9 mouse cellular contexts compared by ENCODE assay signal in the genomic region with DNA sequence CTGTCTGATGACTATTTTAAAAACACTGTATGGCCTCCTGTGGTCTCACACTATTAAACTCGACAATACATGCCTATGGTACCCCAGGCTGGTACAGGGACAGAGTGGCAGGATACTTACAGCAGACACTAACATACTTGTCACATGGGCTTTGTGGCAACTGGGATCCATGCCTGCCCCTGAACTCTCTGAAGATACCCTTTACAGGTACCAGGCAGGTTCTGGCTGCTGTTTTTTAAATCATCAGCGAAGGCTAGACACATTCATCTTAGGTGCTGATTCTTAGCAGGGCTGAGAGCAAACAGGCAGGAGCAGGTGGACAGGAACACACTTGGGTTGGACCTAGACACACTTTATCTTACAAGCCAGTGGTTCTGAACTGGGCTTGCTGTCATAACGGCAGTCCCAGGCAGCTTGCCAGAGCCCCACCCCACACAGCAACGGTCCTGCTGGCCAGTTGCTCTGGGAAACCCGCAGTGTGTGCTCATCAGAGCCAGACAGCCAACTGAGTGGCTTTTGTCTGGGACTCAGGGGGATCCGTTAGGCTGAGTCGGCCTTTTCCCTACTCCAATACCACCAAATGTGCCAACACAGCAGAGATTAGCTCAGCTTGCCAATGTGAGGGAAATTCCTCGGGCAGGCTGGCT. TPM values are rescaled to one million over a fixed set of nuclear protein-coding genes. Genes with fewer than 3 reads are reported as not detected.
DNase-seq lines count a peak whose midpoint lies in the region; ATAC-seq lines count a peak whose summit lies in the region.
"Had no signal": no experiment of that assay in that cellular context is flagged by ENCODE, and none has a peak within 500 bp of the region (broad histone marks: within the 10 kb centered on the region; RNA-seq: fewer than 3 reads in every experiment).

No protein-coding gene starts in this region.

- H3K4me3 ChIP-seq in neural tube, embryonic 14.5 days (ENCODE audit: low read depth, low read length), result no peak overlapping the region

- 67% methylated on average over 8 of the region's 8 CpGs for WGBS in neural tube, embryonic 14.5 days

- no peaks in the 10 kb centered on the region for H3K27me3 ChIP-seq in neural tube, embryonic 14.5 days (ENCODE audit: control insufficient read depth, insufficient read depth, low read length)
- H3K27me3 ChIP-seq: CH12.LX had no signal

- H3K36me3 ChIP-seq in neural tube, embryonic 14.5 days (ENCODE audit: control insufficient read depth, insufficient read depth, low read length), result peaks cover 42% of the 10 kb centered on the region

- no peak overlapping the region for H3K9ac ChIP-seq in neural tube, embryonic 14.5 days (replicated peaks; ENCODE audit: low read depth, low read length)

- peak overlapping the region; percentile 44; the same call in 1 of the 2 replicates for H3K27ac ChIP-seq in neural tube, embryonic 14.5 days (ENCODE audit: low read depth, low read length)

- DNase-seq in cerebellum, adult 9-11 months, result peak; percentile 28
- no peak for DNase-seq in cerebellum, adult 8-10 months
- DNase-seq in spleen, adult 12 weeks (ENCODE audit: low spot score), result peak; percentile 81
- no peak for DNase-seq in spleen, adult 18-20 months
- peak; percentile 24 to 47 for DNase-seq in layer of hippocampus, postnatal 14 days (ENCODE audit: low spot score in 2 of 2)
- DNase-seq in thymus, adult 18-20 months, result no peak

- H3K4me2 ChIP-seq in neural tube, embryonic 14.5 days (ENCODE audit: low read depth, low read length), result no peak overlapping the region

- H3K4me1 ChIP-seq in neural tube, embryonic 14.5 days (ENCODE audit: control insufficient read depth, insufficient read depth, low read length), result no peaks in the 10 kb centered on the region

- no peaks in the 10 kb centered on the region for H3K9me3 ChIP-seq in neural tube, embryonic 14.5 days (ENCODE audit: control insufficient read depth, low read length)

- peak; percentile 44 for ATAC-seq in granulocyte monocyte progenitor cell, adult 5-6 weeks (replicated peaks; ENCODE audit: poor library complexity, severe bottlenecking)
- ATAC-seq in neural tube, embryonic 14.5 days (ENCODE audit: low read depth), result peak; percentile 84; the same call in 1 of the 2 replicates

RNA-seq across cellular contexts. Expression of a gene that starts 8.2 kb away (rescaled TPM):
- total RNA-seq in granulocyte monocyte progenitor cell, adult 5-6 weeks (2014; fragmentation: Nextera tagmentation), result 85.5 and 133 TPM in 2 replicates
- total RNA-seq in granulocyte monocyte progenitor cell, adult 5-6 weeks (2017), result 126 and 136 TPM in 2 replicates
- total RNA-seq in layer of hippocampus, postnatal 14 days (2021), result 100 to 1,000 TPM; 130 to 138 TPM
- 154 and 165 TPM in 2 replicates for polyA plus RNA-seq in neural tube, embryonic 14.5 days (2014; fragmentation: Nextera tagmentation; extraction: Ambion mirVana)

RNA-seq across cellular contexts. Expression of a gene that starts 42.8 kb away (rescaled TPM):
- 34.0 and 35.5 TPM in 2 replicates for total RNA-seq in granulocyte monocyte progenitor cell, adult 5-6 weeks (2014; fragmentation: Nextera tagmentation)
- total RNA-seq in granulocyte monocyte progenitor cell, adult 5-6 weeks (2017), result 51.9 and 58.2 TPM in 2 replicates
- total RNA-seq in layer of hippocampus, postnatal 14 days (2021), result 10 to 100 TPM; 53.8 to 62.8 TPM
- polyA plus RNA-seq in neural tube, embryonic 14.5 days (2014; fragmentation: Nextera tagmentation; extraction: Ambion mirVana), result 65.0 and 67.2 TPM in 2 replicates

RNA-seq across cellular contexts. Expression of a gene that starts 54.1 kb away (rescaled TPM):
- not detected in 2 replicates for total RNA-seq in granulocyte monocyte progenitor cell, adult 5-6 weeks (2014; fragmentation: Nextera tagmentation)
- total RNA-seq in granulocyte monocyte progenitor cell, adult 5-6 weeks (2017), result not detected in 2 replicates
- not detected for total RNA-seq in layer of hippocampus, postnatal 14 days (2021)
- polyA plus RNA-seq in neural tube, embryonic 14.5 days (2014; fragmentation: Nextera tagmentation; extraction: Ambion mirVana), result not detected in 2 replicates
- total RNA-seq: CH12.LX had no signal

Comparison
In these comparisons a context has a peak if more than half of its experiments do, and no peak if none do; other contexts are left out.
1. DNase-seq: peak in cerebellum, adult 9-11 months (single experiment), spleen, adult 12 weeks (single experiment) and layer of hippocampus, postnatal 14 days (2 of 2); none in cerebellum, adult 8-10 months (single experiment), spleen, adult 18-20 months (0 of 2) and thymus, adult 18-20 months (0 of 2).